Comparison of ENCODE assay signal across 20 mouse cellular contexts in the genomic region with DNA sequence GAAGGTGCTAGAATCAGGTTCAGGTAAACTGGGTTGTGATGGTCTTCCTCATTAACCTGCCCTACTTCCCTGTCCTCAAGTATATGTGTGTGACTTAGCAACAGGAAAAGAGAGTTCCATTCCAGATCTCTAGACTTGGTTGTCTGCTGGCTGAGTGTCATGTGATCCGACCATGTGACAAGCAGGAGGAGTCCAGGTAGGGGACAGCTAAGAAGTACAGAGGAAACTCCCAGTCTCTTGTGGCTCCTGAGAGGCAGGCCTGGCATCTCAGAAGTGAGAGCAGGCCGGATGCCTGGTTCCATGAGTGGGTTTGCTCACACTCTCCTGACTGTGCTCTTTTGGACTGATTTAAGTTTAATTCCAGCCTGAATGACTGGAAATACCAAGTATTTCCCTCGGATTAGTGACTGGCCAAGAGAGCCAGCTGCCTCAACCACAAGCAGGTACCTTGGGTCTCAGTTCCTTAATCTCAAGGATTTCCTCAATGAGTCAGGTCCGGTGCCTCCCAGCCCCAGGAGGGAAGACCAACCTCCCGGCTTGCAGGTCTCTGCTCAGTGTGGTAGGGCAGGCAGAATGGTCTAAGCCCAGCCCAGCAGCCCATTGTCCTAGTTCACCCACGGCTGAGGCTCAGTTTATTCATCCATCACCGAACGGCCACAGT. TPM values are rescaled to one million over a fixed set of nuclear protein-coding genes. Genes with fewer than 3 reads are reported as not detected.
DNase-seq lines count a peak whose midpoint lies in the region; ATAC-seq and TF ChIP-seq lines count a peak whose summit lies in the region.
"Had no signal": no experiment of that assay in that cellular context is flagged by ENCODE, and none has a peak within 500 bp of the region (broad histone marks: within the 10 kb centered on the region; RNA-seq: fewer than 3 reads in every experiment).

No protein-coding gene starts in this region.

- peak; percentile 86 for ATAC-seq in granulocyte monocyte progenitor cell, adult 5-6 weeks (replicated peaks; ENCODE audit: poor library complexity, severe bottlenecking)
- ATAC-seq: forebrain, embryonic 13.5 days had no signal

- WGBS in lung, adult 2 months, result 65% methylated on average over 8 of the region's 8 CpGs

- no peaks in the 10 kb centered on the region for H3K4me1 ChIP-seq in lung, adult 2 months (ENCODE audit: control insufficient read depth, insufficient read depth, low read length)
- H3K4me1 ChIP-seq: forebrain, embryonic 13.5 days; heart, embryonic 10.5 days; hindbrain, embryonic 15.5 days had no signal

- TF ChIP-seq POLR2A in lung, adult 2 months (IDR thresholded peaks at IDR 0.05; ENCODE audit: borderline replicate concordance, extremely low read depth, low read depth, low read length), result no peak

- peak; percentile 22 for DNase-seq in lung, adult 2 months
- DNase-seq in lung, postnatal 10 days, result no peak
- peak; percentile 43 for DNase-seq in lung, postnatal 25 days (ENCODE audit: low spot score)
- DNase-seq in urinary bladder, postnatal 36 days (ENCODE audit: low spot score in 2 of 2), result no peak
- DNase-seq in cerebellum, adult 9-10 months, result no peak
- DNase-seq in adrenal gland, postnatal 25 days, result no peak
- DNase-seq: adrenal gland, postnatal 36 days; cerebellum, adult 11 months; cerebellum, postnatal 14 days; embryo, embryonic 11 days; heart, postnatal 4 days; kidney, adult 2 months; layer of hippocampus, adult 9-11 months; left cerebral cortex, postnatal 4 days had no signal

- H3K4me3 ChIP-seq in lung, adult 2 months (replicated peaks; ENCODE audit: extremely low read depth, low read depth, low read length), result no peak overlapping the region
- H3K4me3 ChIP-seq: forebrain, embryonic 13.5 days; heart, embryonic 10.5 days; hindbrain, embryonic 15.5 days; left cerebral cortex, adult 2 months; limb, embryonic 15.5 days had no signal

- no peak for TF ChIP-seq CTCF in lung, adult 2 months (IDR thresholded peaks at IDR 0.05; ENCODE audit: insufficient read depth, low read length)

RNA-seq across cellular contexts. Expression of a gene that starts 26.1 kb away (rescaled TPM):
- polyA plus RNA-seq in lung, adult 2 months (2012; rRNA removed), result 11.4 and 12.1 TPM in 2 replicates
- 0.34 TPM in 1 of 2 replicates, not detected in the other for total RNA-seq in granulocyte monocyte progenitor cell, adult 5-6 weeks (2014; fragmentation: Nextera tagmentation)
- total RNA-seq in granulocyte monocyte progenitor cell, adult 5-6 weeks (2017), result 0.36 and 0.47 TPM in 2 replicates
- 6.7 and 6.8 TPM in 2 replicates for total RNA-seq in adrenal gland, postnatal 25 days (2021)

Comparison
In these comparisons a context has a peak if more than half of its experiments do, and no peak if none do; other contexts are left out.
1. DNase-seq: peak in lung, adult 2 months (single experiment) and lung, postnatal 25 days (single experiment); none in lung, postnatal 10 days (single experiment), urinary bladder, postnatal 36 days (0 of 2), cerebellum, adult 9-10 months (single experiment) and adrenal gland, postnatal 25 days (single experiment).